Mouse (Mus musculus) retina, postnatal 1 day (tissue): ENCODE data around the gene 2210011C24Rik.
"Not testable (repeated sequence)": the region's sequence is repeated elsewhere in the genome, so short reads cannot be mapped to it uniquely, and the experiment has no call there.

Source experiments
- DNase-seq: peaks from one replicate; pipeline ENCODE4 v3.0.0-alpha.2; 2012

The 2210011C24Rik gene

GRCm38 (mm10) chr8:83990170-83990569 is 21.8 kb downstream of the 2210011C24Rik start:
- DNase-seq: no peak

GRCm38 (mm10) chr8:83989243-83989642 is 22.7 kb downstream of the 2210011C24Rik start:
- DNase-seq: no peak

GRCm38 (mm10) chr8:83983222-83983621 is 28.7 kb downstream of the 2210011C24Rik start:
- DNase-seq: not testable (repeated sequence)

GRCm38 (mm10) chr8:83982449-83982848 is 29.5 kb downstream of the 2210011C24Rik start:
- DNase-seq: no peak

- DNase-seq: no peak
Observed at GRCm38 (mm10) chr8:83981533-83981932, 30.4 kb downstream of the 2210011C24Rik start.

- DNase-seq: no peak
Observed at GRCm38 (mm10) chr8:83980845-83981244, 31.1 kb downstream of the 2210011C24Rik start.

GRCm38 (mm10) chr8:83980250-83980649 is 31.7 kb downstream of the 2210011C24Rik start:
- DNase-seq: no peak

- no peak for DNase-seq
Observed at GRCm38 (mm10) chr8:83978200-83978599, 33.8 kb downstream of the 2210011C24Rik start.

GRCm38 (mm10) chr8:83977646-83978045 is 34.3 kb downstream of the 2210011C24Rik start:
- no peak for DNase-seq

- no peak for DNase-seq
Observed at GRCm38 (mm10) chr8:83976779-83977350, 35.1 kb downstream of the 2210011C24Rik start.

GRCm38 (mm10) chr8:83976101-83976630 is 35.8 kb downstream of the 2210011C24Rik start:
- DNase-seq: no peak

GRCm38 (mm10) chr8:83974521-83974920 is 37.5 kb downstream of the 2210011C24Rik start:
- no peak for DNase-seq

GRCm38 (mm10) chr8:83973161-83974031 is 38.6 kb downstream of the 2210011C24Rik start:
- DNase-seq: peak; percentile 63

GRCm38 (mm10) chr8:83972150-83973120 is 39.5 kb downstream of the 2210011C24Rik start, which contains the start of gene Prkaca:
Gene Prkaca, plus strand, starts transcription at chr8:83972993.
- DNase-seq: peak; percentile 100

GRCm38 (mm10) chr8:83971661-83972060 is 40.3 kb downstream of the 2210011C24Rik start:
- DNase-seq: no peak

- no peak for DNase-seq
Observed at GRCm38 (mm10) chr8:83971121-83971520, 40.9 kb downstream of the 2210011C24Rik start.

GRCm38 (mm10) chr8:83967701-83968100 is 44.3 kb downstream of the 2210011C24Rik start:
- no peak for DNase-seq

GRCm38 (mm10) chr8:83964015-83964765 is 47.8 kb downstream of the 2210011C24Rik start:
- DNase-seq: no peak
